Mouse (Mus musculus) small intestine, adult 2 months (tissue): ENCODE data around the gene Rasal1.

ENCODE experiments used
- CTCF ChIP-seq: fragments of 200-500 bp; IDR thresholded peaks from 2 replicates; pipeline ENCODE4 v1.5.1; 2012; ENCODE audit warnings: low read depth, mild to moderate bottlenecking, control low read depth, inconsistent platforms, low read length, moderate library complexity, mixed read lengths; ENCODE audit not compliant: insufficient replicate concordance, insufficient read length; ENCODE audit errors: extremely low read depth
- POLR2A ChIP-seq: fragments of 200-500 bp; IDR thresholded peaks from 2 replicates; pipeline ENCODE4 v1.6.1; 2012; ENCODE audit warnings: low read depth, mild to moderate bottlenecking, control low read depth, inconsistent platforms, low read length, moderate library complexity

- TF ChIP-seq POLR2A, result no peak
- TF ChIP-seq CTCF, result no peak
Measured at GRCm38 (mm10) chr5:120631128-120631527, 17.5 kb upstream of the Rasal1 start.
